Mouse (Mus musculus) CH12.LX (cell line): Measurements from ENCODE around the gene Cst8. TPM values are rescaled to one million over a fixed set of nuclear protein-coding genes. Genes with fewer than 3 reads are reported as not detected.

Source experiments
- DNase-seq: peaks from one replicate; pipeline ENCODE4 v3.0.0-alpha.2; 2013; ENCODE audit errors: extremely low read depth
- H3K27ac ChIP-seq: 2 replicates; pipeline ENCODE4 v1.5.1; 2012; ENCODE audit warnings: low read depth, mild to moderate bottlenecking, control low read depth, moderate library complexity; ENCODE audit not compliant: insufficient read depth
- H3K27me3 ChIP-seq: replicated peaks from 2 replicates; pipeline ENCODE3; 2012; ENCODE audit warnings: inconsistent platforms
- H3K36me3 ChIP-seq, 2 experiments: replicated peaks in 1 of 2; 2 replicates each; pipeline versions ENCODE3 to v1.6.1; 2012; ENCODE audit warnings: inconsistent platforms in 1 of 2, low read length in 1 of 2, mild to moderate bottlenecking in 1 of 2, mixed read lengths in 1 of 2, moderate library complexity in 1 of 2; ENCODE audit not compliant: control insufficient read depth in 1 of 2, insufficient read depth in 1 of 2
- H3K4me1 ChIP-seq, 2 experiments: 2 replicates each; pipeline ENCODE4 v1.6.1; 2012; ENCODE audit warnings: inconsistent platforms in 1 of 2, moderate library complexity in 1 of 2; ENCODE audit not compliant: insufficient read depth in 2 of 2, control insufficient read depth in 1 of 2
- H3K4me2 ChIP-seq: 2 replicates; pipeline ENCODE4 v1.6.1; 2012; ENCODE audit warnings: low read depth, mild to moderate bottlenecking, control low read depth; ENCODE audit not compliant: poor library complexity, insufficient read depth, severe bottlenecking
- H3K4me3 ChIP-seq, 3 experiments: fragments of 150-350 bp in 1 of 3; sonication (generic) in 1 of 3; replicated peaks in 1 of 3; 2 replicates each; pipeline versions ENCODE3 to v1.5.1; 2011 to 2012; ENCODE audit warnings: low read depth in 2 of 3, low read length in 2 of 3, mild to moderate bottlenecking in 2 of 3, moderate library complexity in 2 of 3, control low read depth in 1 of 3, improper control_type of control experiment in 1 of 3, inconsistent platforms in 1 of 3, mixed read lengths in 1 of 3; ENCODE audit not compliant: poor library complexity in 1 of 3
- H3K79me2 ChIP-seq: replicated peaks from 2 replicates; pipeline ENCODE4 v1.6.1; 2012; ENCODE audit warnings: mild to moderate bottlenecking, moderate library complexity; ENCODE audit not compliant: control insufficient read depth, poor library complexity, insufficient read depth, severe bottlenecking; ENCODE audit errors: extremely low read depth
- H3K9ac ChIP-seq: 2 replicates; pipeline ENCODE4 v1.6.1; 2012; ENCODE audit warnings: low read depth, mild to moderate bottlenecking, control low read depth, moderate library complexity; ENCODE audit not compliant: insufficient read depth
- H3K9me3 ChIP-seq: replicated peaks from 2 replicates; pipeline ENCODE3; 2012; ENCODE audit warnings: low read length, inconsistent platforms, mixed read lengths
- BHLHE40 ChIP-seq: IDR thresholded peaks from 2 replicates; pipeline ENCODE4 v1.6.1; 2011; ENCODE audit warnings: mild to moderate bottlenecking, low read depth, low read length, improper control_type of control experiment
- CHD1 ChIP-seq: IDR thresholded peaks from 2 replicates; pipeline ENCODE4 v1.6.1; 2012; ENCODE audit warnings: low read depth, low read length, improper control_type of control experiment, inconsistent platforms
- CHD2 ChIP-seq: IDR thresholded peaks from 2 replicates; pipeline ENCODE4 v1.6.1; 2011; ENCODE audit warnings: low read length, improper control_type of control experiment
- CTCF ChIP-seq, 2 experiments: IDR thresholded peaks in 1 of 2; conservative IDR thresholded peaks in 1 of 2; 2 replicates each; pipeline ENCODE4 v1.5.1; 2011 to 2012; ENCODE audit warnings: low read depth in 2 of 2, low read length in 2 of 2, improper control_type of control experiment in 1 of 2, inconsistent platforms in 1 of 2, mild to moderate bottlenecking in 1 of 2, moderate library complexity in 1 of 2
- E2F4 ChIP-seq: IDR thresholded peaks from 2 replicates; pipeline ENCODE4 v1.6.1; 2011; ENCODE audit warnings: low read depth, low read length, improper control_type of control experiment; ENCODE audit not compliant: insufficient replicate concordance
- ELF1 ChIP-seq: IDR thresholded peaks from 2 replicates; pipeline ENCODE4 v1.6.1; 2014; ENCODE audit warnings: low read depth, mild to moderate bottlenecking, inconsistent platforms, low read length, improper control_type of control experiment
- EP300 ChIP-seq: IDR thresholded peaks from 2 replicates; pipeline ENCODE4 v1.6.1; 2011; ENCODE audit warnings: low read length, improper control_type of control experiment
- ETS1 ChIP-seq: conservative IDR thresholded peaks from 2 replicates; pipeline ENCODE4 v1.6.1; 2012; ENCODE audit warnings: low read depth, mild to moderate bottlenecking, inconsistent platforms, low read length, improper control_type of control experiment, moderate library complexity
- GABPA ChIP-seq: IDR thresholded peaks from 2 replicates; pipeline ENCODE4 v1.6.1; 2012; ENCODE audit warnings: low read depth, low read length, improper control_type of control experiment, inconsistent platforms; ENCODE audit not compliant: insufficient replicate concordance
- HCFC1 ChIP-seq: IDR thresholded peaks from 2 replicates; pipeline ENCODE4 v1.6.1; 2012; ENCODE audit warnings: low read depth, mild to moderate bottlenecking, inconsistent platforms, low read length, improper control_type of control experiment
- IRF4 ChIP-seq: IDR thresholded peaks from 2 replicates; pipeline ENCODE4 v1.6.1; 2014; ENCODE audit warnings: low read depth, mild to moderate bottlenecking, inconsistent platforms, low read length, improper control_type of control experiment
- JUN ChIP-seq: IDR thresholded peaks from 2 replicates; pipeline ENCODE4 v1.6.1; 2011; ENCODE audit warnings: low read depth, mild to moderate bottlenecking, low read length, improper control_type of control experiment, moderate library complexity; ENCODE audit not compliant: insufficient read depth
- JUND ChIP-seq: conservative IDR thresholded peaks from 2 replicates; pipeline ENCODE4 v1.6.1; 2011; ENCODE audit warnings: low read depth, low read length, improper control_type of control experiment
- KAT2A ChIP-seq: IDR thresholded peaks from 2 replicates; pipeline ENCODE4 v1.6.1; 2012; ENCODE audit warnings: low read length, improper control_type of control experiment, inconsistent platforms; ENCODE audit not compliant: insufficient replicate concordance
- MAFK ChIP-seq: IDR thresholded peaks from 2 replicates; pipeline ENCODE4 v1.6.1; 2011; ENCODE audit warnings: low read length, improper control_type of control experiment; ENCODE audit not compliant: insufficient replicate concordance
- MAX ChIP-seq: IDR thresholded peaks from 2 replicates; pipeline ENCODE4 v1.6.1; 2011; ENCODE audit warnings: low read length, improper control_type of control experiment
- MAZ ChIP-seq: IDR thresholded peaks from 2 replicates; pipeline ENCODE4 v1.6.1; 2012; ENCODE audit warnings: low read depth, mild to moderate bottlenecking, inconsistent platforms, low read length, improper control_type of control experiment, moderate library complexity
- MEF2A ChIP-seq: IDR thresholded peaks from 2 replicates; pipeline ENCODE4 v1.6.1; 2014; ENCODE audit warnings: low read depth, mild to moderate bottlenecking, inconsistent platforms, low read length, improper control_type of control experiment, borderline replicate concordance
- MXI1 ChIP-seq: IDR thresholded peaks from 2 replicates; pipeline ENCODE4 v1.6.1; 2011; ENCODE audit warnings: mild to moderate bottlenecking, low read depth, low read length, improper control_type of control experiment
- MYC ChIP-seq: IDR thresholded peaks from 2 replicates; pipeline ENCODE4 v1.6.1; 2011; ENCODE audit warnings: low read depth, mild to moderate bottlenecking, improper control_type of control experiment, low read length
- NELFE ChIP-seq: IDR thresholded peaks from 2 replicates; pipeline ENCODE4 v1.6.1; 2011; ENCODE audit warnings: low read depth, low read length, improper control_type of control experiment
- NRF1 ChIP-seq: IDR thresholded peaks from 2 replicates; pipeline ENCODE4 v1.6.1; 2014; ENCODE audit warnings: low read depth, mild to moderate bottlenecking, inconsistent platforms, low read length, improper control_type of control experiment, moderate library complexity
- PAX5 ChIP-seq: IDR thresholded peaks from 2 replicates; pipeline ENCODE4 v1.6.1; 2012; ENCODE audit warnings: low read length, inconsistent platforms, mixed read lengths
- POLR2A ChIP-seq: IDR thresholded peaks from 2 replicates; pipeline ENCODE4 v1.6.1; 2011; ENCODE audit warnings: low read depth, mild to moderate bottlenecking, improper control_type of control experiment, low read length
- POLR2AphosphoS2 ChIP-seq: IDR thresholded peaks from 2 replicates; pipeline ENCODE4 v1.6.1; 2011; ENCODE audit warnings: low read depth, low read length, improper control_type of control experiment
- RAD21 ChIP-seq: IDR thresholded peaks from 2 replicates; pipeline ENCODE4 v1.6.1; 2011; ENCODE audit warnings: low read depth, mild to moderate bottlenecking, low read length, improper control_type of control experiment, moderate library complexity
- RCOR1 ChIP-seq: conservative IDR thresholded peaks from 2 replicates; pipeline ENCODE4 v1.6.1; 2012; ENCODE audit warnings: low read depth, mild to moderate bottlenecking, inconsistent platforms, low read length, improper control_type of control experiment
- SIN3A ChIP-seq: IDR thresholded peaks from 2 replicates; pipeline ENCODE4 v1.6.1; 2012; ENCODE audit warnings: low read length, improper control_type of control experiment, inconsistent platforms
- SMC3 ChIP-seq: IDR thresholded peaks from 2 replicates; pipeline ENCODE4 v1.6.1; 2011; ENCODE audit warnings: low read depth, low read length, improper control_type of control experiment
- TBP ChIP-seq: conservative IDR thresholded peaks from 2 replicates; pipeline ENCODE4 v1.6.1; 2011; ENCODE audit warnings: low read depth, low read length, improper control_type of control experiment
- TCF12 ChIP-seq: IDR thresholded peaks from 2 replicates; pipeline ENCODE4 v1.6.1; 2014; ENCODE audit warnings: low read depth, mild to moderate bottlenecking, inconsistent platforms, low read length, improper control_type of control experiment
- UBTF ChIP-seq: IDR thresholded peaks from 2 replicates; pipeline ENCODE4 v1.6.1; 2012; ENCODE audit warnings: low read depth, mild to moderate bottlenecking, inconsistent platforms, low read length, improper control_type of control experiment, moderate library complexity
- USF1 ChIP-seq: IDR thresholded peaks from 2 replicates; pipeline ENCODE4 v1.6.1; 2014; ENCODE audit warnings: low read depth, mild to moderate bottlenecking, inconsistent platforms, low read length, improper control_type of control experiment
- USF2 ChIP-seq: conservative IDR thresholded peaks from 2 replicates; pipeline ENCODE4 v1.6.1; 2011; ENCODE audit warnings: low read depth, low read length, improper control_type of control experiment
- ZC3H11A ChIP-seq: IDR thresholded peaks from 2 replicates; pipeline ENCODE4 v1.6.1; 2012; ENCODE audit warnings: low read depth, mild to moderate bottlenecking, inconsistent platforms, low read length, improper control_type of control experiment
- ZKSCAN1 ChIP-seq: IDR thresholded peaks from 2 replicates; pipeline ENCODE4 v1.6.1; 2012; ENCODE audit warnings: low read depth, inconsistent platforms, low read length, improper control_type of control experiment, borderline replicate concordance
- ZMIZ1 ChIP-seq: IDR thresholded peaks from 2 replicates; pipeline ENCODE4 v1.6.1; 2012; ENCODE audit warnings: low read depth, mild to moderate bottlenecking, inconsistent platforms, low read length, improper control_type of control experiment
- ZNF384 ChIP-seq: IDR thresholded peaks from 2 replicates; pipeline ENCODE4 v1.6.1; 2012; ENCODE audit warnings: low read depth, low read length, improper control_type of control experiment, inconsistent platforms
- dilution Hi-C: fragments of 300-500 bp; cut with MboI; formaldehyde crosslinking; loops from 2 replicates; pipeline ENCODE4 v1.14.3; 2020; ENCODE audit warnings: low sequenced_read_pairs; ENCODE audit not compliant: extremely low pct_unique_long_range_greater_than_20kb, extremely low pct_ligation_motif_present
- in situ Hi-C: fragments of 300-500 bp; cut with MboI; formaldehyde crosslinking; loops from 3 replicates; pipeline ENCODE4 v1.14.3; 2019; ENCODE audit warnings: low sequenced_read_pairs, low pct_ligation_motif_present, low pct_unique_long_range_greater_than_20kb, mixed read lengths
- polyA plus RNA-seq: library from polyadenylated mRNA; unstranded; fragments of >175 nt; gene quantifications from 2 replicates; pipeline ENCODE4 v1.2.1, GENCODE M21; 2012; ENCODE audit warnings: low read depth; ENCODE audit not compliant: insufficient read length
- total RNA-seq, 2 experiments: library from RNA; depleted of rRNA; stranded (reverse); fragments of 300-350 nt in 1 of 2; fragments of >200 nt in 1 of 2; gene quantifications; 2 replicates each; pipeline ENCODE4 v1.2.3; 2012 to 2014

The Cst8 gene
- total and polyA plus RNA-seq, 3 experiments, result not detected

DNA sequence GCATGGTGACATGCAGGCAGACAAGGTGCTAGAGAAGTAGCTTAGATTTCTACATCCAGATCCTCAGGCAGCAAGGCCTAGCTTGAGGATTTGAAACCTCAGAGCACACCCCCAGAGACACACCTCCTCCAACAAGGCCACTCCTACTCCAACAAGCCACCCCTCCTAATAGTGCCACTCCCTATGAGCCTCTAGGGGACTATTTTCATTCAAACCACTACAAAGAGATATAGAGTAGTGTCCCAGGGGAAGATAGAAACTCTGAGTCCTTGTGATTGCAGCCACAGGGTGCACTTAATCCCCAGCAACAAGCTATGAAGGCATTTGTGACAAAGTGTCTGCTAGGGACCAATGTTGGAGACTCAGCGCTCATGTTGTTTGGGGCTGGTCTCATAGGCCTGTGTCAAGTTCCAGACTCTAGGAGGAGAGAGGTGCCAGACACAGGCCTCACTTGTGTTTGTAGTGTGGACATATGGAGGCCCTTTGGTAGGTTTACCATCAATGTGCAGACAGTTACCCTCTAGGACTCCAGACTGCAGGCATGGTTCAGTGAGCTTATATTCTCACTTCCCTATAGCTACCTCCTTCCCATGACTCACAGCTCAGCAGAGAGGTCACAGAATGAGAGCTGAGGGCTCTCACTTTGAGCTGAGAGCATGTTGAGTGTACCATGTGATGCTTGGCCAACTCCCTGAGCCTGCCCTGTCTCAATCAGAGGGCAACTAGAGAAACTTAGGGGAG, 34.8 kb upstream of the Cst8 start:
- Histone ChIP-seq H3K79me2 (no peaks in the 10 kb centered on the region), H3K4me1 (peaks cover 0 to 15% of the 10 kb centered on the region in 2 experiments; a peak in 3 of 4 replicates), H3K9me3 (no peaks in the 10 kb centered on the region), H3K27me3 (no peaks in the 10 kb centered on the region), H3K9ac (0 out of 2 replicates have a peak overlapping the region, but pooled peaks have one; percentile 5), H3K27ac (peak overlapping the region; percentile 83), H3K4me2 (0 out of 2 replicates have a peak overlapping the region, but pooled peaks have one; percentile 4), H3K4me3 (no peak overlapping the region), H3K36me3 (no peaks in the 10 kb centered on the region)
- in situ Hi-C loops (no loop called here), dilution Hi-C loops (no loop called here)
- peak; percentile 90 for DNase-seq
- TF ChIP-seq ETS1 (peak; percentile 69), SMC3 (no peak), SIN3A (peak; percentile 78), USF1 (peak; percentile 73), MXI1 (peak; percentile 58), KAT2A (peak; percentile 44; the same call in 1 of the 2 replicates), GABPA (no peak), UBTF (no peak), TCF12 (peak; percentile 54; the same call in 1 of the 2 replicates), CHD2 (peak; percentile 67), POLR2A (peak; percentile 30; the same call in 1 of the 2 replicates), MEF2A (peak; percentile 63; the same call in 1 of the 2 replicates), RAD21 (no peak; the same call in 1 of the 2 replicates), BHLHE40 (peak; percentile 66), ELF1 (peak; percentile 46), ZMIZ1 (0 out of 2 replicates have a peak, but pooled peaks have one; percentile 28), IRF4 (peak; percentile 95), USF2 (peak; percentile 63), EP300 (peak; percentile 96), JUND (peak; percentile 78), RCOR1 (peak; percentile 18; the same call in 1 of the 2 replicates), MAFK (peak; percentile 47; the same call in 1 of the 2 replicates), CTCF (conservative IDR thresholded peaks at IDR 0.05 in 1 of 2, IDR thresholded peaks at IDR 0.05 in 1 of 2; ENCODE audit: low read depth in 2 of 2, low read length in 2 of 2) (no peak), E2F4 (peak; percentile 57; the same call in 1 of the 2 replicates), MYC (peak; percentile 88), MAZ (no peak), CHD1 (0 out of 2 replicates have a peak, but pooled peaks have one; percentile 55), ZC3H11A (no peak), HCFC1 (no peak), NELFE (peak; percentile 46; the same call in 1 of the 2 replicates), POLR2AphosphoS2 (no peak), JUN (peak; percentile 51; the same call in 1 of the 2 replicates), PAX5 (no peak), ZNF384 (no peak), MAX (peak; percentile 84), ZKSCAN1 (no peak), TBP (peak; percentile 73; the same call in 1 of the 2 replicates), NRF1 (no peak)
